Mouse (Mus musculus) heart, embryonic 14.5 days (tissue): Measurements from ENCODE around the gene Kmo. TPM values are rescaled to one million over a fixed set of nuclear protein-coding genes. Genes with fewer than 3 reads are reported as not detected.
A peak's percentile ranks its signal among the peaks of the same experiment; 100 is the strongest.

Source experiments
- ATAC-seq: fragments of 200-750 bp; cut with Nextera tagmentation; 2 replicates; pipeline ENCODE4 v1.8.0; 2017; ENCODE audit warnings: low read depth, moderate TSS enrichment; ENCODE audit not compliant: insufficient number of reproducible peaks, insufficient read depth, low FRiP score
- H3K27ac ChIP-seq, 2 experiments: fragments of 200-500 bp in 1 of 2; fragments of 300-500 bp in 1 of 2; sonication (generic) in 1 of 2; replicated peaks in 1 of 2; 2 replicates each; pipeline ENCODE4 v1.5.1; 2012 to 2014; ENCODE audit warnings: low read depth in 2 of 2, low read length in 2 of 2, control low read depth in 1 of 2, mild to moderate bottlenecking in 1 of 2, mixed read lengths in 1 of 2; ENCODE audit not compliant: control insufficient read depth in 1 of 2, insufficient read depth in 1 of 2
- H3K27me3 ChIP-seq: fragments of 300-500 bp; sonication (generic); 2 replicates; pipeline ENCODE4 v1.6.1; 2014; ENCODE audit warnings: mild to moderate bottlenecking, low read length, control low read depth; ENCODE audit not compliant: control insufficient read depth, insufficient read depth
- H3K36me3 ChIP-seq: fragments of 300-500 bp; sonication (generic); 2 replicates; pipeline ENCODE4 v1.6.1; 2014; ENCODE audit warnings: mild to moderate bottlenecking, control low read depth, low read length, mixed read lengths; ENCODE audit not compliant: control insufficient read depth, insufficient read depth
- H3K4me1 ChIP-seq, 2 experiments: fragments of 200-500 bp in 1 of 2; fragments of 300-500 bp in 1 of 2; sonication (generic) in 1 of 2; 2 replicates each; pipeline ENCODE4 v1.6.1; 2012 to 2014; ENCODE audit warnings: low read length in 2 of 2, control low read depth in 1 of 2, mixed read lengths in 1 of 2; ENCODE audit not compliant: control insufficient read depth in 2 of 2, insufficient read depth in 2 of 2
- H3K4me2 ChIP-seq: fragments of 300-500 bp; sonication (generic); 2 replicates; pipeline ENCODE4 v1.6.1; 2014; ENCODE audit warnings: mild to moderate bottlenecking, low read length
- H3K4me3 ChIP-seq, 2 experiments: fragments of 200-500 bp in 1 of 2; fragments of 300-500 bp in 1 of 2; sonication (generic) in 1 of 2; 2 replicates each; pipeline ENCODE4 v1.5.1; 2012 to 2014; ENCODE audit warnings: low read length in 2 of 2, mild to moderate bottlenecking in 2 of 2, control low read depth in 1 of 2, low read depth in 1 of 2, moderate library complexity in 1 of 2; ENCODE audit not compliant: control insufficient read depth in 1 of 2, insufficient read depth in 1 of 2
- H3K9ac ChIP-seq: fragments of 300-500 bp; sonication (generic); 2 replicates; pipeline ENCODE4 v1.6.1; 2014; ENCODE audit warnings: mild to moderate bottlenecking, low read length
- H3K9me3 ChIP-seq: fragments of 300-500 bp; sonication (generic); 2 replicates; pipeline ENCODE4 v1.6.1; 2016; ENCODE audit warnings: low read length, control low read depth; ENCODE audit not compliant: control insufficient read depth
- WGBS: fragments of 180-500 bp; shearing (Covaris S2); extraction: QIAGEN DNeasy Blood & Tissue Kit; methylation state at CpG from one replicate; pipeline ENCODE4 v1.1.7; 2014; 5-methylcytosine and 5-hydroxymethylcytosine counted together
- polyA plus RNA-seq: library from polyadenylated mRNA; unstranded; fragments of >200 nt; fragmentation: Nextera tagmentation; extraction: Ambion mirVana; gene quantifications from 2 replicates; pipeline ENCODE4 v1.2.1, GENCODE M21; 2014

Kmo gene
- polyA plus RNA-seq, 1 experiment from 2014 or later, result 0.36 TPM

GRCm38 (mm10) chr1:175623656-175624055 is 3.5 kb downstream of the Kmo start:
- Histone ChIP-seq H3K4me3 (no peak overlapping the region), H3K27me3 (no peaks in the 10 kb centered on the region), H3K4me2 (peak overlapping the region; percentile 84), H3K36me3 (peaks cover 17% of the 10 kb centered on the region), H3K9me3 (no peaks in the 10 kb centered on the region), H3K4me1 (peaks cover 2 to 9% of the 10 kb centered on the region in 2 experiments; a peak in 2 of 4 replicates), H3K9ac (peak overlapping the region; percentile 92; the same call in 1 of the 2 replicates), H3K27ac (no peak overlapping the region)
- no peak for ATAC-seq
- WGBS, result 82% methylated on average over 6 of the region's 6 CpGs

GRCm38 (mm10) chr1:175625257-175625879 is 5.2 kb downstream of the Kmo start, which contains the start of gene Fh1:
Gene Fh1 (minus strand): TSS chr1:175625635.
- H3K9me3 ChIP-seq, result no peaks in the 10 kb centered on the region
- peak within 1 kb of the TSS; percentile 92 for H3K9ac ChIP-seq
- WGBS, result under 1% methylated on average over 58 of the region's 58 CpGs
- H3K4me2 ChIP-seq, result peak within 1 kb of the TSS; percentile 84
- peaks cover 6% of the 10 kb centered on the region for H3K36me3 ChIP-seq
- peak within 1 kb of the TSS; percentile 72 to 97 for H3K4me3 ChIP-seq
- peak; percentile 100 for ATAC-seq
- H3K27me3 ChIP-seq, result no peaks in the 10 kb centered on the region
- H3K4me1 ChIP-seq, result peaks cover 2 to 9% of the 10 kb centered on the region in 2 experiments; a peak in 2 of 4 replicates
- peak within 1 kb of the TSS; percentile 84 to 94 for H3K27ac ChIP-seq

DNA sequence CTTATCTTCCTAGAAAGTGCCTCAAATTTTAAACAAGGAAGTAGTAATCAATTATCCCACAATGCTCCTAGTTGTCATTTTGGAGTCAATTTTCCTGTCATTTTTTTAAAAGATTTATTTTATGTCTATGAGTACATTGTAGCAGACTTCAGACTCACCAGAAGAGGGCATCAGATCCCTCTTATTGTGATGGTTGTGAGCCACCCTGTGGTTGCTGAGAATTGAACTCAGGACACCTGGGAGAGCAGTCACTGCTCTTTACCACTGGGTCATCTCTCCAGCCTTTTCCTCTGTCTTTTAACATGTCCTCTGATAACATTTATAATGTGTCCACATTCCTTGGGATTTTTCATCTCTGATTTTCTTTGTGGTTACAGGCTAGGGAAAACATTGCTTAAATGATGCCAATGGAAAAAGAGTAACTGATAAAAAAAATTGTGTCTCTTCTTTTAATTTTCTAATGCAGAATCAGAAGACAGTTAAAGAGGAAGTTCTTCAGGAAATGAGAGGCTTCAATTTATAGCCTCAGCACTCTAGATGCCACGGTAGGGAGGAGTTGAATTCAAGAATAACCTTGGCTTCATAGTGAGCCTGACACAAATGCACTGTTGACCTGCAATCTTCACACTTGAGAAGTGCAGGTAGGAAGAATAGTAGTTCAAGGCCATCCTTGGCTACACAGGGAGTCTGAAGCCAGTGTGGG is 6.0 kb downstream of the Kmo start:
- H3K4me3 ChIP-seq, result peak overlapping the region; percentile 31 to 72; a peak in 3 of 4 replicates
- H3K36me3 ChIP-seq, result peaks cover 4% of the 10 kb centered on the region; the same call in 1 of the 2 replicates
- no peaks in the 10 kb centered on the region for H3K27me3 ChIP-seq
- peaks cover 2 to 9% of the 10 kb centered on the region in 2 experiments; a peak in 2 of 4 replicates for H3K4me1 ChIP-seq
- ATAC-seq, result no peak
- WGBS, result 86% methylated on average over 1 of the region's 1 CpGs
- peak overlapping the region; percentile 58 for H3K9ac ChIP-seq
- H3K27ac ChIP-seq, result peak overlapping the region; percentile 69 to 84
- no peaks in the 10 kb centered on the region for H3K9me3 ChIP-seq
- peak overlapping the region; percentile 65 for H3K4me2 ChIP-seq

- Histone ChIP-seq H3K27ac (no peak overlapping the region), H3K4me1 (peaks cover under 1 to 7% of the 10 kb centered on the region in 2 experiments; a peak in 2 of 4 replicates), H3K36me3 (no peaks in the 10 kb centered on the region), H3K4me2 (no peak overlapping the region), H3K4me3 (no peak overlapping the region), H3K9ac (no peak overlapping the region), H3K9me3 (no peaks in the 10 kb centered on the region), H3K27me3 (no peaks in the 10 kb centered on the region)
- 73% methylated on average over 6 of the region's 6 CpGs for WGBS
- no peak for ATAC-seq
These were observed 9.1 kb downstream of the Kmo start for GRCm38 (mm10) chr1:175629248-175629647.

DNA sequence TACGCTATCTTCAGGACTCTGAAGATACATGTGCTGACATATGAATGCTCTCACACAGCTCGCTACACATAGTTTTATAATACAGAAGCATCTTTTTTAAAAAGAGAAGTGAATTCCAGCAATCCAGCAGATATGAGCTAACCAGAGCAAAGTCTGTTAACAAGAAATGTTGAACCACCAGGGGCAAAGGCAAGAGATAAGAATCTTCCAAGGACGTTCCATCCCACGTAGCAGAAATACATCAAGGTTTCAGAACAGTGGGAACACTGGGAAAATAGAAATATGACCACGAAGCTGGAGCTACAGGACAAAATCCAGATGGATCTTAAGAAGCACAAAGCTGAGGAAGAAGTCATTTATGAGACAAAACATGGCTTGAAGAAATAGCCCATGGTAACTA is 10.2 kb downstream of the Kmo start:
- ATAC-seq, result no peak
- no peak overlapping the region for H3K9ac ChIP-seq
- no peaks in the 10 kb centered on the region for H3K36me3 ChIP-seq
- 78% methylated on average over 5 of the region's 5 CpGs for WGBS
- no peaks in the 10 kb centered on the region for H3K9me3 ChIP-seq
- no peak overlapping the region for H3K4me3 ChIP-seq
- no peaks in the 10 kb centered on the region for H3K4me1 ChIP-seq
- no peak overlapping the region for H3K4me2 ChIP-seq
- H3K27ac ChIP-seq, result no peak overlapping the region
- no peaks in the 10 kb centered on the region for H3K27me3 ChIP-seq

- Histone ChIP-seq H3K4me1 (no peaks in the 10 kb centered on the region), H3K9me3 (no peaks in the 10 kb centered on the region), H3K36me3 (no peaks in the 10 kb centered on the region), H3K4me2 (no peak overlapping the region), H3K27me3 (no peaks in the 10 kb centered on the region), H3K27ac (no peak overlapping the region), H3K4me3 (no peak overlapping the region), H3K9ac (no peak overlapping the region)
- no peak for ATAC-seq
- 78% methylated on average over 3 of the region's 3 CpGs for WGBS
These were observed 10.9 kb downstream of the Kmo start for GRCm38 (mm10) chr1:175631080-175631479.

DNA sequence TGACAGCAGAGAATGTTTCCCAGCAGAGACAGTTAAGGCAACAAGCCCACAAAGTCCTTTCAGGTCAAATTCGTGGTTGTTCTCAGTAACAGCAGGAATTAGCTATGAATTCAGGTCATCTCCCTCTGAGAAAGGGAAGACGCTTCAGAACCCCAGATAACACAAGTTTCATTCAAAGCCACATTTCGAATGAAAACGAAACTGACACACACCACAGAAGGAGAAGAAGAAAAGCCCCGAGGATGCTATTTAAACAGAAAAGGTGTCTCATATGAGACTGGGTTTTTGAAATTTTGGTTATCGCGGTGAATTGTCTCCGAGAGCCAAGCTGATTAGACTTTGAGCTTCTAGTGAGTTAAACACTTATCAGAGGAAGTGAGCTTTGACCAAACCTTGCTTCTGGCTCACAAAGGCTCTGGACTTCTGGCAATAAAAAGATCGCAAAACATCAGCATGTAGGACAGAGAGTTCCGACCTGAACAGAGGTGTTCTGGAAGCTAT is 11.6 kb downstream of the Kmo start:
- no peaks in the 10 kb centered on the region for H3K27me3 ChIP-seq
- no peak for ATAC-seq
- 69% methylated on average over 10 of the region's 10 CpGs for WGBS

More for the DNA sequence above, 11.6 kb downstream of the Kmo start:
- Histone ChIP-seq H3K9ac (no peak overlapping the region), H3K9me3 (no peaks in the 10 kb centered on the region), H3K4me1 (no peaks in the 10 kb centered on the region), H3K27ac (no peak overlapping the region), H3K4me2 (no peak overlapping the region), H3K36me3 (no peaks in the 10 kb centered on the region), H3K4me3 (no peak overlapping the region)
